Mouse (Mus musculus) CH12.LX (cell line): ENCODE measurements at regions not wholly inside any gene's neighbourhood (a gene's known extent, or its start where the extent isn't known, plus 50 kb on each side); places are given as distances from the start of the nearest gene placed in this dataset.

ENCODE experiments used
- DNase-seq: peaks from one replicate; pipeline ENCODE4 v3.0.0-alpha.2; 2013; ENCODE audit errors: extremely low read depth
- H3K27ac ChIP-seq: 2 replicates; pipeline ENCODE4 v1.5.1; 2012; ENCODE audit warnings: low read depth, mild to moderate bottlenecking, control low read depth, moderate library complexity; ENCODE audit not compliant: insufficient read depth
- H3K27me3 ChIP-seq: replicated peaks from 2 replicates; pipeline ENCODE3; 2012; ENCODE audit warnings: inconsistent platforms
- H3K36me3 ChIP-seq, 2 experiments: replicated peaks in 1 of 2; 2 replicates each; pipeline versions ENCODE3 to v1.6.1; 2012; ENCODE audit warnings: inconsistent platforms in 1 of 2, low read length in 1 of 2, mild to moderate bottlenecking in 1 of 2, mixed read lengths in 1 of 2, moderate library complexity in 1 of 2; ENCODE audit not compliant: control insufficient read depth in 1 of 2, insufficient read depth in 1 of 2
- H3K4me1 ChIP-seq, 2 experiments: 2 replicates each; pipeline ENCODE4 v1.6.1; 2012; ENCODE audit warnings: inconsistent platforms in 1 of 2, moderate library complexity in 1 of 2; ENCODE audit not compliant: insufficient read depth in 2 of 2, control insufficient read depth in 1 of 2
- H3K4me2 ChIP-seq: 2 replicates; pipeline ENCODE4 v1.6.1; 2012; ENCODE audit warnings: low read depth, mild to moderate bottlenecking, control low read depth; ENCODE audit not compliant: poor library complexity, insufficient read depth, severe bottlenecking
- H3K4me3 ChIP-seq, 3 experiments: fragments of 150-350 bp in 1 of 3; sonication (generic) in 1 of 3; replicated peaks in 1 of 3; 2 replicates each; pipeline versions ENCODE3 to v1.5.1; 2011 to 2012; ENCODE audit warnings: low read depth in 2 of 3, low read length in 2 of 3, mild to moderate bottlenecking in 2 of 3, moderate library complexity in 2 of 3, control low read depth in 1 of 3, improper control_type of control experiment in 1 of 3, inconsistent platforms in 1 of 3, mixed read lengths in 1 of 3; ENCODE audit not compliant: poor library complexity in 1 of 3
- H3K79me2 ChIP-seq: replicated peaks from 2 replicates; pipeline ENCODE4 v1.6.1; 2012; ENCODE audit warnings: mild to moderate bottlenecking, moderate library complexity; ENCODE audit not compliant: control insufficient read depth, poor library complexity, insufficient read depth, severe bottlenecking; ENCODE audit errors: extremely low read depth
- H3K9ac ChIP-seq: 2 replicates; pipeline ENCODE4 v1.6.1; 2012; ENCODE audit warnings: low read depth, mild to moderate bottlenecking, control low read depth, moderate library complexity; ENCODE audit not compliant: insufficient read depth
- H3K9me3 ChIP-seq: replicated peaks from 2 replicates; pipeline ENCODE3; 2012; ENCODE audit warnings: low read length, inconsistent platforms, mixed read lengths
- BHLHE40 ChIP-seq: IDR thresholded peaks from 2 replicates; pipeline ENCODE4 v1.6.1; 2011; ENCODE audit warnings: mild to moderate bottlenecking, low read depth, low read length, improper control_type of control experiment
- CHD1 ChIP-seq: IDR thresholded peaks from 2 replicates; pipeline ENCODE4 v1.6.1; 2012; ENCODE audit warnings: low read depth, low read length, improper control_type of control experiment, inconsistent platforms
- CHD2 ChIP-seq: IDR thresholded peaks from 2 replicates; pipeline ENCODE4 v1.6.1; 2011; ENCODE audit warnings: low read length, improper control_type of control experiment
- CTCF ChIP-seq, 2 experiments: IDR thresholded peaks in 1 of 2; conservative IDR thresholded peaks in 1 of 2; 2 replicates each; pipeline ENCODE4 v1.5.1; 2011 to 2012; ENCODE audit warnings: low read depth in 2 of 2, low read length in 2 of 2, improper control_type of control experiment in 1 of 2, inconsistent platforms in 1 of 2, mild to moderate bottlenecking in 1 of 2, moderate library complexity in 1 of 2
- E2F4 ChIP-seq: IDR thresholded peaks from 2 replicates; pipeline ENCODE4 v1.6.1; 2011; ENCODE audit warnings: low read depth, low read length, improper control_type of control experiment; ENCODE audit not compliant: insufficient replicate concordance
- ELF1 ChIP-seq: IDR thresholded peaks from 2 replicates; pipeline ENCODE4 v1.6.1; 2014; ENCODE audit warnings: low read depth, mild to moderate bottlenecking, inconsistent platforms, low read length, improper control_type of control experiment
- EP300 ChIP-seq: IDR thresholded peaks from 2 replicates; pipeline ENCODE4 v1.6.1; 2011; ENCODE audit warnings: low read length, improper control_type of control experiment
- ETS1 ChIP-seq: conservative IDR thresholded peaks from 2 replicates; pipeline ENCODE4 v1.6.1; 2012; ENCODE audit warnings: low read depth, mild to moderate bottlenecking, inconsistent platforms, low read length, improper control_type of control experiment, moderate library complexity
- GABPA ChIP-seq: IDR thresholded peaks from 2 replicates; pipeline ENCODE4 v1.6.1; 2012; ENCODE audit warnings: low read depth, low read length, improper control_type of control experiment, inconsistent platforms; ENCODE audit not compliant: insufficient replicate concordance
- HCFC1 ChIP-seq: IDR thresholded peaks from 2 replicates; pipeline ENCODE4 v1.6.1; 2012; ENCODE audit warnings: low read depth, mild to moderate bottlenecking, inconsistent platforms, low read length, improper control_type of control experiment
- IRF4 ChIP-seq: IDR thresholded peaks from 2 replicates; pipeline ENCODE4 v1.6.1; 2014; ENCODE audit warnings: low read depth, mild to moderate bottlenecking, inconsistent platforms, low read length, improper control_type of control experiment
- JUND ChIP-seq: conservative IDR thresholded peaks from 2 replicates; pipeline ENCODE4 v1.6.1; 2011; ENCODE audit warnings: low read depth, low read length, improper control_type of control experiment
- KAT2A ChIP-seq: IDR thresholded peaks from 2 replicates; pipeline ENCODE4 v1.6.1; 2012; ENCODE audit warnings: low read length, improper control_type of control experiment, inconsistent platforms; ENCODE audit not compliant: insufficient replicate concordance
- MAX ChIP-seq: IDR thresholded peaks from 2 replicates; pipeline ENCODE4 v1.6.1; 2011; ENCODE audit warnings: low read length, improper control_type of control experiment
- MAZ ChIP-seq: IDR thresholded peaks from 2 replicates; pipeline ENCODE4 v1.6.1; 2012; ENCODE audit warnings: low read depth, mild to moderate bottlenecking, inconsistent platforms, low read length, improper control_type of control experiment, moderate library complexity
- MEF2A ChIP-seq: IDR thresholded peaks from 2 replicates; pipeline ENCODE4 v1.6.1; 2014; ENCODE audit warnings: low read depth, mild to moderate bottlenecking, inconsistent platforms, low read length, improper control_type of control experiment, borderline replicate concordance
- NRF1 ChIP-seq: IDR thresholded peaks from 2 replicates; pipeline ENCODE4 v1.6.1; 2014; ENCODE audit warnings: low read depth, mild to moderate bottlenecking, inconsistent platforms, low read length, improper control_type of control experiment, moderate library complexity
- PAX5 ChIP-seq: IDR thresholded peaks from 2 replicates; pipeline ENCODE4 v1.6.1; 2012; ENCODE audit warnings: low read length, inconsistent platforms, mixed read lengths
- POLR2AphosphoS2 ChIP-seq: IDR thresholded peaks from 2 replicates; pipeline ENCODE4 v1.6.1; 2011; ENCODE audit warnings: low read depth, low read length, improper control_type of control experiment
- SIN3A ChIP-seq: IDR thresholded peaks from 2 replicates; pipeline ENCODE4 v1.6.1; 2012; ENCODE audit warnings: low read length, improper control_type of control experiment, inconsistent platforms
- SMC3 ChIP-seq: IDR thresholded peaks from 2 replicates; pipeline ENCODE4 v1.6.1; 2011; ENCODE audit warnings: low read depth, low read length, improper control_type of control experiment
- TBP ChIP-seq: conservative IDR thresholded peaks from 2 replicates; pipeline ENCODE4 v1.6.1; 2011; ENCODE audit warnings: low read depth, low read length, improper control_type of control experiment
- TCF12 ChIP-seq: IDR thresholded peaks from 2 replicates; pipeline ENCODE4 v1.6.1; 2014; ENCODE audit warnings: low read depth, mild to moderate bottlenecking, inconsistent platforms, low read length, improper control_type of control experiment
- USF1 ChIP-seq: IDR thresholded peaks from 2 replicates; pipeline ENCODE4 v1.6.1; 2014; ENCODE audit warnings: low read depth, mild to moderate bottlenecking, inconsistent platforms, low read length, improper control_type of control experiment
- ZKSCAN1 ChIP-seq: IDR thresholded peaks from 2 replicates; pipeline ENCODE4 v1.6.1; 2012; ENCODE audit warnings: low read depth, inconsistent platforms, low read length, improper control_type of control experiment, borderline replicate concordance
- ZMIZ1 ChIP-seq: IDR thresholded peaks from 2 replicates; pipeline ENCODE4 v1.6.1; 2012; ENCODE audit warnings: low read depth, mild to moderate bottlenecking, inconsistent platforms, low read length, improper control_type of control experiment
- dilution Hi-C: fragments of 300-500 bp; cut with MboI; formaldehyde crosslinking; loops from 2 replicates; pipeline ENCODE4 v1.14.3; 2020; ENCODE audit warnings: low sequenced_read_pairs; ENCODE audit not compliant: extremely low pct_unique_long_range_greater_than_20kb, extremely low pct_ligation_motif_present
- in situ Hi-C: fragments of 300-500 bp; cut with MboI; formaldehyde crosslinking; loops from 3 replicates; pipeline ENCODE4 v1.14.3; 2019; ENCODE audit warnings: low sequenced_read_pairs, low pct_ligation_motif_present, low pct_unique_long_range_greater_than_20kb, mixed read lengths

DNA sequence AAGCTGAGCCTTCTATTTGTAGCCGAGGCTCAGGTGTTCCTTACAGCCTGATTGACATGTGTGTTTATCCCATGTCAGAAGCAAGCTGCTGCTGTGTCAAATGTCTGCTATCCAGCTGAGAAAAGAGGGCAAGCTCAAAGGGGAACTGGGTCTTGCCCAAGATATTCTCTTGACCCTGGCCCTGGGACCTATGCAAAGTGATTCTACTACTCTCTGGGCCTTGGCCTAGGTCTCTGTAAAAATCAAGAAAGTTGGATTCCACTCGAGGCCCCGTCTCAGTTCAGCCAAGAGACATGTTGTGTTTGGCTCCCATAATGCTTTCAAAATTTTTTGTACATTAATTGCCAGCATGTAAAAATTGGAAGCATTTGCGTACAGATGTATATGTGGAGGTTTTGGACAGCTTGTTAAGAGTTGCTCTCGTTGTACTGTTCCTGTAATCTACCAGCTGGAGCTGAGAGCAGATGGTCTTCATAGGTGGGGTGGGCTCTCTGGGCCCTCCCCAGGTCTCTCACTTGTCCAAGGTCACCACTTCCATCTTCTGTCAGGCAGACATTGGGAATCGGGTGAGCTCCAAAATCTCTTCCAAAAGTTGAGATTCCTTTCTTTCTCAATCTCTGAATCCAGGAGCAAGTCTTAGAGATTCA lies 65.7 kb upstream of the Plcl2 start:
- H3K9me3 ChIP-seq: no peaks in the 10 kb centered on the region
- in situ Hi-C loops (no loop called here), dilution Hi-C loops (no loop called here)
- H3K9ac ChIP-seq: no peak overlapping the region
- no peak overlapping the region for H3K4me3 ChIP-seq
- no peak overlapping the region for H3K4me2 ChIP-seq
- no peaks in the 10 kb centered on the region for H3K36me3 ChIP-seq
- no peak for DNase-seq
- no peaks in the 10 kb centered on the region for H3K79me2 ChIP-seq
- no peak for TF ChIP-seq ZMIZ1
- TF ChIP-seq JUND: no peak
- TF ChIP-seq CTCF (conservative IDR thresholded peaks at IDR 0.05 in 1 of 2, IDR thresholded peaks at IDR 0.05 in 1 of 2; ENCODE audit: low read depth in 2 of 2, low read length in 2 of 2): no peak
- TF ChIP-seq CHD2: no peak
- TF ChIP-seq POLR2AphosphoS2: no peak
- no peak for TF ChIP-seq USF1
- TF ChIP-seq NRF1: no peak
- TF ChIP-seq PAX5: no peak
- TF ChIP-seq CHD1: no peak
- H3K4me1 ChIP-seq: no peaks in the 10 kb centered on the region
- H3K27ac ChIP-seq: no peak overlapping the region
- H3K27me3 ChIP-seq: no peaks in the 10 kb centered on the region

- H3K9me3 ChIP-seq: no peaks in the 10 kb centered on the region
- no peak overlapping the region for H3K27ac ChIP-seq
- no peak overlapping the region for H3K4me3 ChIP-seq
- dilution Hi-C loops: no loop called here
- H3K27me3 ChIP-seq: no peaks in the 10 kb centered on the region
- H3K36me3 ChIP-seq: no peaks in the 10 kb centered on the region
- H3K9ac ChIP-seq: no peak overlapping the region
- in situ Hi-C loops: no loop called here
- no peaks in the 10 kb centered on the region for H3K79me2 ChIP-seq
- no peak for DNase-seq
- TF ChIP-seq IRF4 (no peak), MEF2A (no peak), TCF12 (no peak), MAZ (no peak), BHLHE40 (no peak), SIN3A (no peak), HCFC1 (no peak), CTCF (conservative IDR thresholded peaks at IDR 0.05 in 1 of 2, IDR thresholded peaks at IDR 0.05 in 1 of 2; ENCODE audit: low read depth in 2 of 2, low read length in 2 of 2) (no peak), TBP (no peak), ZMIZ1 (no peak), GABPA (no peak), MAX (no peak), SMC3 (no peak), ELF1 (no peak), ETS1 (no peak), KAT2A (no peak), EP300 (no peak), E2F4 (no peak), ZKSCAN1 (no peak)
- H3K4me1 ChIP-seq: no peaks in the 10 kb centered on the region
- no peak overlapping the region for H3K4me2 ChIP-seq
Measured at GRCm38 (mm10) chr17:50444023-50444389, 65.2 kb upstream of the Plcl2 start.
